Mouse (Mus musculus): ENCODE results near the gene Gpr39. TPM values are rescaled to one million over a fixed set of nuclear protein-coding genes. Genes with fewer than 3 reads are reported as not detected.

Gene Gpr39
- polyA plus RNA-seq, 1 experiment from 2014 or later = 1.6 TPM

DNA sequence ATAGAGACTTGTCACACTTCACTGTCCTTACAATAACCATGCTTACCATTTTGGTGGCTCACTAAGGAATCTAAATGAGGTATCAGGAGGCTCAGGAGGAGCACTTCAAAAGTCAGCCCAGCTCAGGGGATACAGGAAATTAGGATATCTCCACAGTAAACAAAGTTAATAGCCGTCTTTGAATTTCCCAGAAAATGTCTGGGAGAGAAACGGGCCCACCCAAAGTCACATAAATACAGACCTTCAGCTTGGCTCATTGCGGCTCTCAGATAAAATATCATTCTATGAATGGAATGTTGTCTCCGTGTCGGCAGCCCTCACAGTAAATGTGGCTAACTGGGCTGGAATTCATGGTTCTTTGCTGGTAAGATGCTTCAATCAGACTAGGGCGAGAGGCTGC lies 42.3 kb downstream of the Gpr39 start:
- no peak overlapping the region for H3K4me3 ChIP-seq (ENCODE audit: control insufficient read depth in 1 of 2, insufficient read depth in 1 of 2, low read depth in 1 of 2, low read length in 2 of 2)
- no peak overlapping the region for H3K4me2 ChIP-seq (ENCODE audit: low read length)
- H3K27me3 ChIP-seq (ENCODE audit: control insufficient read depth, insufficient read depth, low read length) = no peaks in the 10 kb centered on the region
- H3K9ac ChIP-seq (ENCODE audit: low read length) = no peak overlapping the region
- H3K9me3 ChIP-seq (ENCODE audit: control insufficient read depth, low read length) = no peaks in the 10 kb centered on the region
- H3K36me3 ChIP-seq (ENCODE audit: control insufficient read depth, insufficient read depth, low read length) = no peaks in the 10 kb centered on the region
- no peak overlapping the region for H3K27ac ChIP-seq (replicated peaks in 1 of 2; ENCODE audit: control insufficient read depth in 1 of 2, insufficient read depth in 1 of 2, low read depth in 2 of 2, low read length in 2 of 2)
- 25% methylated on average over 6 of the region's 6 CpGs for WGBS
- peaks cover 4 to 6% of the 10 kb centered on the region in 2 experiments; a peak in 3 of 4 replicates for H3K4me1 ChIP-seq (ENCODE audit: control insufficient read depth in 2 of 2, insufficient read depth in 2 of 2, low read length in 2 of 2)
- ATAC-seq (ENCODE audit: insufficient number of reproducible peaks, insufficient read depth, low FRiP score, low read depth) = no peak

DNA sequence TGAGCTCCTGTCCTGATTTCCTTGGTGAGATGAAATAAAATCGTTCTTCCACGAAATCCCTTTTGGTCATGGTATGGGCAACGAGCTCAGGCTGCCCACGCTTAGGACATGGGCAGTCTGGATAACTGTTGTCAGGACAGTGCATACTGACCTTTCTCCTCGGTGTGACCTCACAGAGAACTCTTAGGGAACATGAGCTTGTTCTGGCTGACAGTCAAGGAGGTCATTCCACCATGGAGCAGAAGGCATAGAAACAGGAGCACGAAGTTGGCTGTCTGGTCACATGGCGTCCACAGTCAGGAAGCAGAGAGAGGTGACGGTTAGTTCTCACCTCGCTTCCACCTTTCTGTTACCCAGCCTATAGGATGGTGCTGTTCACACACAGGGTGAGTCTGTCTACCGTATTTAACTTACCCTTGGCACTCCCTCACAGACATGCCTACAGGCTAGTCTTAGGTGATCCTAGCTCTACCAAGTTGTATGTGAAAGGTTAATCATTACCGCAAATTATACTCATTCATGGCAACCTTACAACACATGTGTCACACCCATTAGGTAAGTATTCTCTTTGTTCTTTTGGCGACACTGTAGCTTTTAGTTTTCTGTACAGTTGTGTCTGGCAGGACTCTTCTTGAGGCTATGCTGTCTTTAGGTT lies 44.4 kb downstream of the Gpr39 start:
- no peaks in the 10 kb centered on the region for H3K27me3 ChIP-seq (ENCODE audit: control insufficient read depth, insufficient read depth, low read length)
- WGBS = 91% methylated on average over 12 of the region's 12 CpGs
- H3K36me3 ChIP-seq (ENCODE audit: control insufficient read depth, insufficient read depth, low read length) = no peaks in the 10 kb centered on the region
- no peak overlapping the region for H3K27ac ChIP-seq (replicated peaks in 1 of 2; ENCODE audit: control insufficient read depth in 1 of 2, insufficient read depth in 1 of 2, low read depth in 2 of 2, low read length in 2 of 2)
- H3K4me1 ChIP-seq (ENCODE audit: control insufficient read depth in 2 of 2, insufficient read depth in 2 of 2, low read length in 2 of 2) = peaks cover 4 to 6% of the 10 kb centered on the region in 2 experiments; a peak in 3 of 4 replicates
- no peak overlapping the region for H3K4me2 ChIP-seq (ENCODE audit: low read length)
- no peak for ATAC-seq (ENCODE audit: insufficient number of reproducible peaks, insufficient read depth, low FRiP score, low read depth)
- H3K9me3 ChIP-seq (ENCODE audit: control insufficient read depth, low read length) = no peaks in the 10 kb centered on the region
- no peak overlapping the region for H3K9ac ChIP-seq (ENCODE audit: low read length)
- no peak overlapping the region for H3K4me3 ChIP-seq (ENCODE audit: control insufficient read depth in 1 of 2, insufficient read depth in 1 of 2, low read depth in 1 of 2, low read length in 2 of 2)

DNA sequence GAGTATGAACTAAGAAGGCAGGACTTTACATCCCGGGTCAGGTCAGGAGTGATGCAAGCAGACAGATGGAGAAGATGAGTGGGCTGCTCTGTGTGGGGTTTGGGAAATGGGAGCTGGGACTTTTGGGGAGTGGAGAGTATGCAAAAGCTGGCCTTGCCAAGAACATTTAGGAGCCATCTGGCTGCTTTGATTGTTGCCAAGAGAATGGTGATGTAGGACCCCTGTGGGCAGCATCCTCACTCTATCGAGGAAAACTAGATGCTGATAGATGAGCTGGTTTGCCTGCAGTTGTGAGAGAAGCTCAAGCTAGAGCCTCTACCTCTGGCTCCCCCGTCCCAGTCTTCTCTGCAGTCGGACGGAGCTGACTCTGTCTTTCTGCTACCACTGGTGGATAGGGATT lies 47.5 kb downstream of the Gpr39 start:
- Histone ChIP-seq H3K27me3 (ENCODE audit: control insufficient read depth, insufficient read depth, low read length) (no peaks in the 10 kb centered on the region), H3K27ac (replicated peaks in 1 of 2; ENCODE audit: control insufficient read depth in 1 of 2, insufficient read depth in 1 of 2, low read depth in 2 of 2, low read length in 2 of 2) (no peak overlapping the region), H3K4me1 (ENCODE audit: control insufficient read depth in 2 of 2, insufficient read depth in 2 of 2, low read length in 2 of 2) (peaks cover 2 to 3% of the 10 kb centered on the region in 2 experiments; a peak in 3 of 4 replicates), H3K4me3 (ENCODE audit: control insufficient read depth in 1 of 2, insufficient read depth in 1 of 2, low read depth in 1 of 2, low read length in 2 of 2) (no peak overlapping the region), H3K9ac (ENCODE audit: low read length) (no peak overlapping the region), H3K9me3 (ENCODE audit: control insufficient read depth, low read length) (no peaks in the 10 kb centered on the region), H3K36me3 (ENCODE audit: control insufficient read depth, insufficient read depth, low read length) (no peaks in the 10 kb centered on the region), H3K4me2 (ENCODE audit: low read length) (no peak overlapping the region)
- 84% methylated on average over 5 of the region's 5 CpGs for WGBS
- ATAC-seq (ENCODE audit: insufficient number of reproducible peaks, insufficient read depth, low FRiP score, low read depth) = no peak

DNA sequence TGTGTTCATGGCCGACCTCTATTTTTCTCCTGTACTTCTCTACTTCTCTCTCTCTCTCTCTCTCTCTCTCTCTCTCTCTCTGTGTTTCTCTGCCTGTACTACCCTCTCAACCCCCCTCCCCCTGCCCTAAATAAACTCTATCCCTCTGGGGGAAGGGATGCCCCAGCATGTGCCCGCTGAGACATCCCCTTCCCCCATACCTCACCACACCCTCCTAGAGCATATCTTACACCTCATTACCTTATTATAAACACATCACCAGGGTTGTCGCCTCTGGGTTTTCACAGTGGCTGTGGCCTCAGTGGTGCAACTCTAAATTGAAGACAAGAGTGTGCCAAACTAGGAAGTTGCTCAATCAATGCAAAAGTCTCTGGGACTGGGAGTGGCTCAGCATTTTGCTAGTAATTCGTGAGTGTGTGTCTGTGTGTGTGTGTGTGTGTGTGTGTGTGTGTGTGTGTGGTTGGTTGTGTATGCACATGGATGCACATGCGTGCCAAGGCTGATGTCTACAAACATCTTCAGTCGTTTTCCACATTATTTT lies 52.3 kb downstream of the Gpr39 start:
- no peak overlapping the region for H3K4me2 ChIP-seq (ENCODE audit: low read length)
- no peaks in the 10 kb centered on the region for H3K27me3 ChIP-seq (ENCODE audit: control insufficient read depth, insufficient read depth, low read length)
- H3K9ac ChIP-seq (ENCODE audit: low read length) = no peak overlapping the region
- H3K9me3 ChIP-seq (ENCODE audit: control insufficient read depth, low read length) = no peaks in the 10 kb centered on the region
- no peaks in the 10 kb centered on the region for H3K36me3 ChIP-seq (ENCODE audit: control insufficient read depth, insufficient read depth, low read length)
- H3K27ac ChIP-seq (replicated peaks in 1 of 2; ENCODE audit: control insufficient read depth in 1 of 2, insufficient read depth in 1 of 2, low read depth in 2 of 2, low read length in 2 of 2) = no peak overlapping the region
- WGBS = 58% methylated on average over 6 of the region's 6 CpGs
- ATAC-seq (ENCODE audit: insufficient number of reproducible peaks, insufficient read depth, low FRiP score, low read depth) = no peak
- no peak overlapping the region for H3K4me3 ChIP-seq (ENCODE audit: control insufficient read depth in 1 of 2, insufficient read depth in 1 of 2, low read depth in 1 of 2, low read length in 2 of 2)
- no peaks in the 10 kb centered on the region for H3K4me1 ChIP-seq (ENCODE audit: control insufficient read depth in 2 of 2, insufficient read depth in 2 of 2, low read length in 2 of 2)

DNA sequence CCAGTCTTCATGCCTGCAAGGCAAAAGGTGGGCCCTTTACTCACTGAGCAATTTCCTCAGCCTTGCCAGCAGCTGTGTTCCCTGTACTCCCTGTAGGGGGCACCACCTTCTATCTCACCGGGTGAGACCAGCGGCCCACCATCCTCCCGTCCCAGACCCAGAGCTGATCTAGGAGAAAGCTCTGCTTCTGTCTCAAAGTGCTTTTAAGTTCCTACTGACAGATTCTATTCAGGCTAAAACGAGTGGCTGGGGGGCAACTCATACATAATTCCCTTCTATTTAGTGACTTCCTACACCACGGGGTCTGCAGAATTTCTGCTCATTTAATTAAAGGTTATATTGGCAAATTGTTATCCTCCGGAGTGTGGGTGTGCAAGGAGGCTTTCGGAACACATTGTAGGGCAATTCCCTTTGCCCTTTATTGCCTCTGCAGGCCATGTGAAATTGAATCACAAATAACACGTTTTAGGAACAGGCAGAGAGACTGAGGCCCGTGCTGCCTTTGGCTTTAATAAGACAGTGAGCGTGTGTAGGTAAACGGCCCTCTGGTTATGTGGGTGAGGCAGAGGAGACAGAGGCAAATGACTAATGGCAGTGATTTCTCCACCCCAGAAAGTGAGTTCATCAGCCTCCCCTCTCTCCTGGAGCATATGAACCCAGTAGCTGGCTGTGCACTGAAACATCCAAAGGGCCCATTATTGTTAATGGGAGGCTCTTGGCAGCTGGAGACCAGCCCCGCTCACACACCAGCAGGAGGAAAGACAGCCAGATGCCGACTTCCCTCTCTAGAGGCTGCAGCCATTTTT lies 53.1 kb downstream of the Gpr39 start:
- H3K27me3 ChIP-seq (ENCODE audit: control insufficient read depth, insufficient read depth, low read length) = no peaks in the 10 kb centered on the region
- H3K9me3 ChIP-seq (ENCODE audit: control insufficient read depth, low read length) = no peaks in the 10 kb centered on the region
- no peak overlapping the region for H3K9ac ChIP-seq (ENCODE audit: low read length)
- H3K4me1 ChIP-seq (ENCODE audit: control insufficient read depth in 2 of 2, insufficient read depth in 2 of 2, low read length in 2 of 2) = no peaks in the 10 kb centered on the region
- no peak overlapping the region for H3K4me3 ChIP-seq (ENCODE audit: control insufficient read depth in 1 of 2, insufficient read depth in 1 of 2, low read depth in 1 of 2, low read length in 2 of 2)
- no peak for ATAC-seq (ENCODE audit: insufficient number of reproducible peaks, insufficient read depth, low FRiP score, low read depth)
- H3K36me3 ChIP-seq (ENCODE audit: control insufficient read depth, insufficient read depth, low read length) = no peaks in the 10 kb centered on the region
- 67% methylated on average over 13 of the region's 13 CpGs for whole genome bisulfite sequencing
- no peak overlapping the region for H3K27ac ChIP-seq (replicated peaks in 1 of 2; ENCODE audit: control insufficient read depth in 1 of 2, insufficient read depth in 1 of 2, low read depth in 2 of 2, low read length in 2 of 2)
- no peak overlapping the region for H3K4me2 ChIP-seq (ENCODE audit: low read length)

DNA sequence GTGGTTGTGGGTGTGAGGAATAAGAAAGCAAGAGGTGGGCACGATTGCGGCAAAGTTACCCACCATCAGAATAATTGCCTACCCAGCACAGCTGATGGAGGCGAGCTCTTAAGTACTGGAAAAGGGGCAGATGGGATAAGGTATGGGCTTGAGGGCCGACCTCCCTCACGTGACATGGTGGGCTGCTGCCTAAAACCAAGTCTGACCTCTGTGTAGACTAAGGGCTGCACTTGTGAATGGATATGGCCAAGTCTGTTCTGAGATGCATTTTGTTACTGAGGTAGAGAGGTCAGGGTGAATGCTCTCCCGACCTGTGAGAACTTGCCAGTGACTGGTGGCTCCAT lies 53.7 kb downstream of the Gpr39 start:
- H3K27ac ChIP-seq (replicated peaks in 1 of 2; ENCODE audit: control insufficient read depth in 1 of 2, insufficient read depth in 1 of 2, low read depth in 2 of 2, low read length in 2 of 2) = no peak overlapping the region
- H3K9me3 ChIP-seq (ENCODE audit: control insufficient read depth, low read length) = no peaks in the 10 kb centered on the region
- H3K27me3 ChIP-seq (ENCODE audit: control insufficient read depth, insufficient read depth, low read length) = no peaks in the 10 kb centered on the region
- H3K9ac ChIP-seq (ENCODE audit: low read length) = no peak overlapping the region
- H3K36me3 ChIP-seq (ENCODE audit: control insufficient read depth, insufficient read depth, low read length) = no peaks in the 10 kb centered on the region
- no peak for ATAC-seq (ENCODE audit: insufficient number of reproducible peaks, insufficient read depth, low FRiP score, low read depth)
- WGBS = 75% methylated on average over 6 of the region's 6 CpGs
- no peaks in the 10 kb centered on the region for H3K4me1 ChIP-seq (ENCODE audit: control insufficient read depth in 2 of 2, insufficient read depth in 2 of 2, low read length in 2 of 2)
- no peak overlapping the region for H3K4me2 ChIP-seq (ENCODE audit: low read length)
- no peak overlapping the region for H3K4me3 ChIP-seq (ENCODE audit: control insufficient read depth in 1 of 2, insufficient read depth in 1 of 2, low read depth in 1 of 2, low read length in 2 of 2)

DNA sequence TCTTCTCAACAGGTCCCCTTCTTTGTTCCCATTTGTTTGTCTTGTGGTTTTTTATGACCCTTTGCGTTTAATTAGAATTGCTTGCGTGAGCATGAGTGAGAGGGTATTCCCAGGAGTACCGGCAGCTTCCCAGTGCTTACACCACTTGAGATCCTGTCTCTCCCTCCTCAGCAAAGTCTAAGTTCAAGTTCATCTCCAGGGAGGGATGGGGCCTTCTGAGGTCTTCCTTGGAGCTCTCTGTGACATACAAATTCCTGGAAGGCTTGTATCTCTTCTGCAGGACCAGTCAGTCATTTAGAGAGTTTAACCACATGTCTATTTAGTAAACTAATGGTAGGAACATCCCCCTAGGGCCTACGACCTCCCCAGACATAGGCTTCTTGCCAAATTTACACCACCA lies 55.1 kb downstream of the Gpr39 start:
- no peak for ATAC-seq (ENCODE audit: insufficient number of reproducible peaks, insufficient read depth, low FRiP score, low read depth)
- 81% methylated on average over 4 of the region's 4 CpGs for WGBS
- no peaks in the 10 kb centered on the region for H3K27me3 ChIP-seq (ENCODE audit: control insufficient read depth, insufficient read depth, low read length)

More for the DNA sequence above, 55.1 kb downstream of the Gpr39 start:
- H3K4me2 ChIP-seq (ENCODE audit: low read length) = no peak overlapping the region
- no peaks in the 10 kb centered on the region for H3K4me1 ChIP-seq (ENCODE audit: control insufficient read depth in 2 of 2, insufficient read depth in 2 of 2, low read length in 2 of 2)
- H3K4me3 ChIP-seq (ENCODE audit: control insufficient read depth in 1 of 2, insufficient read depth in 1 of 2, low read depth in 1 of 2, low read length in 2 of 2) = no peak overlapping the region
- no peak overlapping the region for H3K27ac ChIP-seq (replicated peaks in 1 of 2; ENCODE audit: control insufficient read depth in 1 of 2, insufficient read depth in 1 of 2, low read depth in 2 of 2, low read length in 2 of 2)
- H3K36me3 ChIP-seq (ENCODE audit: control insufficient read depth, insufficient read depth, low read length) = no peaks in the 10 kb centered on the region
- no peak overlapping the region for H3K9ac ChIP-seq (ENCODE audit: low read length)
- H3K9me3 ChIP-seq (ENCODE audit: control insufficient read depth, low read length) = no peaks in the 10 kb centered on the region
